Mouse (Mus musculus) C2C12 (cell line): Measurements from ENCODE around the gene Map4k3.

ENCODE experiments used
- CTCF ChIP-seq: IDR thresholded peaks from one replicate; pipeline ENCODE4 v1.5.1; 2011; ENCODE audit not compliant: control insufficient read depth, insufficient read depth, insufficient read length
- MYOD1 ChIP-seq: IDR thresholded peaks from one replicate; pipeline ENCODE4 v1.6.1; 2011; ENCODE audit warnings: low read depth; ENCODE audit not compliant: control insufficient read depth, insufficient read length

DNA sequence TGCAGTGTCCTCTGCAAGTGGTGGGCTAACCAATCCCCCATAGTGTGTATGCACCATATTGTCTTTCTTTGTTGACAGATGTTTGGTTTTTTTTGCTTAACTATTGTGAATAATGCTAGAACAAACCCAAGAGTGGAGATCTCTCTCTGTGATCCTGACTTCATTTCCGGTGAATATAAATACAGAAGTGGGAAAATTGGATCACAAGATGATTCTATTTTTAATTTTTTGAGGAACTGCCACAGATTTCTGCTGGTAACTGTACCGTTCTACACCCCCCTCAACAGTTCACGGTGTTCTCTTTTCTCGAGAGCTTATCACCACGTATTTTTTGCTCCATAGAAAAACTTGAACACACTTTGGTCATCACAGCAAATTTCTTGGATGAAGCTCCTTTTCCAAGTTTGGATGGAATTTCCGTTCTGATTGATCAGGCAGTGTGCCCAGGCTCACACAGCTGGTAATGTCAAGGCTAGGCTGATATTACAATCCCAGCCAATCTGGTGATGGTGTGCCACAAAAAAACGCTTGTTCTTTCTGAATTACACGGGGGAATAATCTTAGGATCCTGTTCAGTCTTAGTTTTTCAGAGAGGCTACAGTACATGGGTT, 47.0 kb upstream of the Map4k3 start:
- TF ChIP-seq CTCF (no peak), MYOD1 (no peak)
